Mouse (Mus musculus): ENCODE data around the gene Slc30a2.

Gene Slc30a2

DNA sequence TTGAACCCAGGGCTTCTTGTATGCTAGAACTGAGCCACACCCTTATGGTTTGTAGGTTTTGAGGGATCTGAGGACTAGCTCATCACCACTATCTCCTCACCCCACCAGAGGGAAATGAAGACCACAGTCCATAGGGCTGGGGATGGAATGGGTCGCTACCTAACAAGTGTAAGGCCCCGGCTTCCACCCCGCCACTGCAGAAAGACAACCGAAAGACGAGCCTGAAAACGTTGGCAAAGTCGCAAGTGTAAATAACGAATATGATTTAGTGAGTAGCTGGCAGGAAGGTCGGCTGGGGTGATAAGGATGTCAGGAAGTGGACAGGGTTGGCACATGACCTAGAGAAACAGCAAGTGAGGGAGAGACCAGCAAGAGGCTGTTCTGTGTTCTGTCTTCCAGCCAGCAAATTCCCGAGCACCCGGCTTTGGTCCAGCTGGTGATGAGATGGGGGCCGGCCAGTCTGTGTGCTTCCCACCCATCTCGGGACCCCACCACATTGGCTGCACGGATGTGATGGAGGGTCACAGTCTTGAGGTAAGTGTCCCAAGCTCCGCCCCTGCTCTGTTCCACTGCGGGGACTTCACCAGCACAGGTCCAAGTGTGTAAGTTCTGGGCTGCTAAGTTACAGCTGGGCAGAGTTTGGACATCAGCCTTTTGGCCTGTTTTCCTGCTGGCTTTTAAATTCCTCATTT, 59.7 kb downstream of the Slc30a2 start:
- no peak for DNase-seq

DNA sequence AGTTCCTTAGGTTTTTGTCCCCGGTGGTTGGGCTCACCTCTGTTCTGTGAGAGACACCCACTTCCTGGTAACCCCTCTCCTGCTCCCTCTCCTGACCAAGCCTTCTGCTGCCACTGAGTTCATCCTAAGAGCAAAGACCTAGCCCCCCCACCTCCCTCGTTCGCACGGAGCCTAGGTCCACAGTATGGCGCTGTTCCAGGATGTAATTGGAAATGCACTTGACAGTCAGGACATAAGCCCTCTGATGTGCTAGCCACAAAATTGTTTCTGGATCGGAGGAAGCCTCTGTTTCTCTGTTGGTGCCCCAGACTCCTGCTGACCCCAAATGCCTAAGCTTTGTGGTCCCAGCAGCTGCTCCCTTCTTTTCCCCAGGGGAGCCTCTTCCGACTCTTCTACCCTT, 60.7 kb downstream of the Slc30a2 start:
- DNase-seq: no peak

All from cerebellum, adult 11 months (tissue).